Mouse (Mus musculus) heart, adult 2 months (tissue): ENCODE results near the gene Cldn4. TPM values are rescaled to one million over a fixed set of nuclear protein-coding genes. Genes with fewer than 3 reads are reported as not detected.

ENCODE experiments used
- DNase-seq, 2 experiments: peaks; one replicate each; pipeline ENCODE4 v3.0.0; 2021
- H3K27ac ChIP-seq: fragments of 200-600 bp; 2 replicates; pipeline ENCODE4 v1.8.1; 2022
- H3K27me3 ChIP-seq: fragments of 200-500 bp; 2 replicates; pipeline ENCODE4 v1.6.1; 2012; ENCODE audit warnings: mild to moderate bottlenecking, low read length, inconsistent platforms, mixed read lengths; ENCODE audit not compliant: control insufficient read depth, insufficient read depth
- H3K36me3 ChIP-seq: fragments of 200-500 bp; 2 replicates; pipeline ENCODE4 v1.6.1; 2012; ENCODE audit warnings: low read length, inconsistent platforms; ENCODE audit not compliant: control insufficient read depth, insufficient read depth
- H3K4me1 ChIP-seq: fragments of 200-500 bp; 2 replicates; pipeline ENCODE4 v1.6.1; 2011; ENCODE audit warnings: low read length; ENCODE audit not compliant: control insufficient read depth, insufficient read depth
- H3K4me3 ChIP-seq: fragments of 200-600 bp; 2 replicates; pipeline ENCODE4 v1.8.1; 2022
- H3K79me2 ChIP-seq: fragments of 200-500 bp; replicated peaks from 2 replicates; pipeline ENCODE4 v1.6.1; 2012; ENCODE audit warnings: mild to moderate bottlenecking, inconsistent platforms, low read length, moderate library complexity, mixed read lengths; ENCODE audit not compliant: control insufficient read depth, insufficient read depth
- H3K9ac ChIP-seq: fragments of 200-500 bp; 2 replicates; pipeline ENCODE4 v1.6.1; 2012; ENCODE audit warnings: low read depth, mild to moderate bottlenecking, control low read depth, inconsistent platforms, low read length, mixed read lengths
- CTCF ChIP-seq: fragments of 200-600 bp; IDR thresholded peaks from 2 replicates; pipeline ENCODE4 v1.8.1; 2022; ENCODE audit warnings: antibody characterized with exemption, mild to moderate bottlenecking, moderate library complexity
- EP300 ChIP-seq: fragments of 200-500 bp; IDR thresholded peaks from 2 replicates; pipeline ENCODE4 v1.6.1; 2011; ENCODE audit warnings: low read depth, low read length, control low read depth; ENCODE audit not compliant: insufficient read depth
- POLR2A ChIP-seq: fragments of 200-500 bp; IDR thresholded peaks from 2 replicates; pipeline ENCODE4 v1.6.1; 2011; ENCODE audit warnings: mild to moderate bottlenecking, low read depth, low read length, control low read depth; ENCODE audit not compliant: insufficient read depth
- WGBS: fragments of 180-500 bp; shearing (Covaris S2); methylation state at CpG from one replicate; pipeline ENCODE4 v1.1.7; 2018; 5-methylcytosine and 5-hydroxymethylcytosine counted together
- intact Hi-C: fragments of 180-260 bp; cut with DNase I; formaldehyde crosslinking; loops from one replicate; pipeline ENCODE4 v1.15.1; 2025
- polyA plus RNA-seq: library from polyadenylated mRNA; depleted of rRNA; stranded (reverse); fragments of >200 nt; gene quantifications from 2 replicates; pipeline ENCODE4 v1.2.3, GENCODE M21; 2012
- total RNA-seq, 2 experiments: library from RNA; stranded (reverse); gene quantifications; 2 replicates each; pipeline ENCODE4 v1.2.3; 2021

The Cldn4 gene
- total and polyA plus RNA-seq, 3 experiments = 0.68 TPM; not detected in 2

GRCm38 (mm10) chr5:134976164-134976563 lies 29.4 kb upstream of the Cldn4 start:
- DNase-seq = no peak
- H3K4me1 ChIP-seq = no peaks in the 10 kb centered on the region
- intact Hi-C loops = no loop called here
- no peak overlapping the region for H3K4me3 ChIP-seq
- no peak overlapping the region for H3K9ac ChIP-seq
- TF ChIP-seq CTCF = no peak
- no peak for TF ChIP-seq POLR2A
- TF ChIP-seq EP300 = no peak
- no peaks in the 10 kb centered on the region for H3K27me3 ChIP-seq
- H3K27ac ChIP-seq = no peak overlapping the region
- H3K79me2 ChIP-seq = no peaks in the 10 kb centered on the region
- H3K36me3 ChIP-seq = no peaks in the 10 kb centered on the region
- WGBS = 68% methylated on average over 2 of the region's 2 CpGs

- no peak for DNase-seq
- H3K9ac ChIP-seq = no peak overlapping the region
- no peak overlapping the region for H3K4me3 ChIP-seq
- TF ChIP-seq EP300 = no peak
- TF ChIP-seq POLR2A = no peak
- TF ChIP-seq CTCF = no peak
- intact Hi-C loops = no loop called here
- H3K36me3 ChIP-seq = no peaks in the 10 kb centered on the region
- H3K79me2 ChIP-seq = no peaks in the 10 kb centered on the region
- H3K4me1 ChIP-seq = no peaks in the 10 kb centered on the region
- no peaks in the 10 kb centered on the region for H3K27me3 ChIP-seq
- 58% methylated on average over 2 of the region's 2 CpGs for WGBS
- no peak overlapping the region for H3K27ac ChIP-seq
These were observed 28.2 kb upstream of the Cldn4 start for GRCm38 (mm10) chr5:134974921-134975320.

- H3K4me1 ChIP-seq = no peaks in the 10 kb centered on the region
- H3K27ac ChIP-seq = no peak overlapping the region
- 19% methylated on average over 7 of the region's 7 CpGs for WGBS
- intact Hi-C loops = no loop called here
- no peak for TF ChIP-seq CTCF
- no peak for TF ChIP-seq EP300
- no peak for TF ChIP-seq POLR2A
- no peaks in the 10 kb centered on the region for H3K79me2 ChIP-seq
- H3K27me3 ChIP-seq = no peaks in the 10 kb centered on the region
- H3K4me3 ChIP-seq = no peak overlapping the region
- no peak overlapping the region for H3K9ac ChIP-seq
- no peaks in the 10 kb centered on the region for H3K36me3 ChIP-seq
- no peak for DNase-seq
These were observed 27.6 kb upstream of the Cldn4 start for GRCm38 (mm10) chr5:134974294-134974693.

GRCm38 (mm10) chr5:134973526-134973925 lies 26.8 kb upstream of the Cldn4 start:
- intact Hi-C loops = no loop called here

GRCm38 (mm10) chr5:134973081-134973480 lies 26.3 kb upstream of the Cldn4 start:
- intact Hi-C loops = no loop called here
- TF ChIP-seq CTCF = no peak
- no peak for TF ChIP-seq POLR2A
- no peak for TF ChIP-seq EP300
- DNase-seq = no peak
- Histone ChIP-seq H3K36me3 (no peaks in the 10 kb centered on the region), H3K4me1 (no peaks in the 10 kb centered on the region), H3K4me3 (no peak overlapping the region), H3K9ac (no peak overlapping the region), H3K79me2 (no peaks in the 10 kb centered on the region), H3K27me3 (no peaks in the 10 kb centered on the region), H3K27ac (no peak overlapping the region)

More at GRCm38 (mm10) chr5:134973526-134973925, 26.8 kb upstream of the Cldn4 start:
- no peak overlapping the region for H3K9ac ChIP-seq
- H3K27ac ChIP-seq = no peak overlapping the region
- H3K36me3 ChIP-seq = no peaks in the 10 kb centered on the region
- no peak overlapping the region for H3K4me3 ChIP-seq
- TF ChIP-seq CTCF = no peak
- no peak for TF ChIP-seq POLR2A
- TF ChIP-seq EP300 = no peak
- DNase-seq = no peak
- H3K27me3 ChIP-seq = no peaks in the 10 kb centered on the region
- WGBS = 85% methylated on average over 7 of the region's 7 CpGs
- H3K4me1 ChIP-seq = no peaks in the 10 kb centered on the region
- no peaks in the 10 kb centered on the region for H3K79me2 ChIP-seq

- TF ChIP-seq CTCF (no peak), EP300 (no peak), POLR2A (no peak)
- Histone ChIP-seq H3K4me1 (peaks cover 1% of the 10 kb centered on the region; the same call in 1 of the 2 replicates), H3K36me3 (no peaks in the 10 kb centered on the region), H3K27ac (no peak overlapping the region), H3K79me2 (no peaks in the 10 kb centered on the region), H3K27me3 (no peaks in the 10 kb centered on the region), H3K4me3 (no peak overlapping the region), H3K9ac (no peak overlapping the region)
- DNase-seq = no peak
- 49% methylated on average over 8 of the region's 8 CpGs for WGBS
- intact Hi-C loops = no loop called here
These were observed 23.9 kb upstream of the Cldn4 start for GRCm38 (mm10) chr5:134970671-134971070.
